Mouse (Mus musculus): ENCODE measurements around the gene Olfr484.
"Not testable (repeated sequence)": the region's sequence is repeated elsewhere in the genome, so short reads cannot be mapped to it uniquely, and the experiment has no call there.

Gene Olfr484

DNA sequence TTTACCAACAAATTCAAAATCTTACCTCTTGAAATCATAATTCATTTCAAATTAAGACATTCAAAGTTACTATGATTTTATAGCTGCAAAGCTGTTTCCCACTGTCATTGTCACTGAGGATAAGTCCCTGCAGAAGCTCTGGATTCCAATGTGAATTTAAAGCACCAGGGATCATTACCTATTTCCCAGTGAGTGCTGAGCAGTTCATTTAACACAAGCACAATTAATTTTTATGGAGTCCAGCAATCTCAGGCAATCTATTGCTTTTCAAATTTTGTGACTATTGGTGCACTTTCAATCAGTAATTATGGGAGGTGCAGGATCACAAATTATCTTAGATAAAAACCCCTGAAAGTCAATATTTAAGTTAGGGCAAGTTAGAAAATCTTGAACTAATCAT lies at the start of gene Olfr484:
Gene Olfr484 (minus strand): TSS at position 101 of the 400 bp plus-strand sequence.
- no peak for DNase-seq (ENCODE audit: low spot score in 2 of 2)

DNA sequence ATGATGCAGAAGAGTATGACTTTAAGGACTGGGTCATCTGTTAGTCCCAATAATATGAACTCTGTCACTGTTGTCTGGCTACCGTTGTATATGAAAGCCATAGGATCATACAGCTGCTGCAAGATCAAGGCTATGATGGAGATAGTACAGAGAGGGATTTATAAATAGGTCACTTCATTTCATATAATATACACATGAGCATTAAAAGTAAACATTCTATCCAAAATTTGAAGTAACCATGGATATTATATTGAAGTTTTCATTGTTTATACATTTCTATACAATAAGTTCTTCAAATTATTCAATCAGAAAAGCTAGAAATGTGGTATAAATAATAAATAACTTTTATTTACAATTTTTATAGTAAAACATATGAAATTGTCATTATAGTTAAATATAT lies 45.4 kb upstream of the Olfr484 start, which contains the start of gene Olfr486:
Gene Olfr486 (minus strand): TSS at position 101 of the 400 bp plus-strand sequence.
- not testable (repeated sequence) for DNase-seq (ENCODE audit: low spot score in 2 of 2)

DNA sequence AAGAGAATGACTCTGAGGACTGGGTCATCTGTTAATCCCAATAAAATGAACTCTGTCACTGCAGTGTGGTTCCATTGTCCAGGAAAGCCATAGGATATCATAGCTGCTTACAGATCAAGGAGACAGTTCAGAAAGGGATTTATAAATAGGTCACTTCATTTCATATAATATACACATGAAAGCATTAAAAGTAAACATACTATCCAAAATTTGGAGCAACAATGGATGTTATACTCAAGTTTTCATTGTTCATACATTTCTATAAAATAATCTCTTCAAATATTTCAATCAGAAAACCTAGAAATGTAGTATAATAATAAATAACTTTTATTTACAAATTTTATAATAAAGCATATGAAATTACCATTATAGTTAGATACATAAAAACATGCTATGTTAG lies 32.5 kb upstream of the Olfr484 start, which contains the start of gene Olfr485:
Gene Olfr485 (minus strand): TSS at position 101 of the 400 bp plus-strand sequence.
- DNase-seq (ENCODE audit: low spot score in 2 of 2), result no peak

DNA sequence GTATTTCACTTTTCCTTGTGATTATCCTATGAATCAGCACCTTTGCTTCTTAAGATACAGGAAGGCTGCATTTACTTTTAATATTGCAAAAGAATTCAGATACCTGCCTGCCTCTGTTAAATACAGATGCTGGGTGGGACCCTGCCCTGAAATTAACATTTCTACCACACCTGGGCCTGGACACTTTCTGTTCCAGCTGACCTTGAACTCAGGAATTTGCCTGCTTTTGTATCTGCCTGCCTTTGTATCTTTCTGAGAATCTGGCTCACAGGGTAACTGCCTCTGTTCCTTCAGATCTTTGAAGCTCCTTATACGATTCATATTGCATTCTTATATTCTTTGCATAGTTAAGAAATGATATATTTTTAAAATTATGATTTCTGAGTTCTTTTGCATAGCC lies 5.8 kb downstream of the Olfr484 start:
- DNase-seq (ENCODE audit: low spot score in 2 of 2), result no peak

DNA sequence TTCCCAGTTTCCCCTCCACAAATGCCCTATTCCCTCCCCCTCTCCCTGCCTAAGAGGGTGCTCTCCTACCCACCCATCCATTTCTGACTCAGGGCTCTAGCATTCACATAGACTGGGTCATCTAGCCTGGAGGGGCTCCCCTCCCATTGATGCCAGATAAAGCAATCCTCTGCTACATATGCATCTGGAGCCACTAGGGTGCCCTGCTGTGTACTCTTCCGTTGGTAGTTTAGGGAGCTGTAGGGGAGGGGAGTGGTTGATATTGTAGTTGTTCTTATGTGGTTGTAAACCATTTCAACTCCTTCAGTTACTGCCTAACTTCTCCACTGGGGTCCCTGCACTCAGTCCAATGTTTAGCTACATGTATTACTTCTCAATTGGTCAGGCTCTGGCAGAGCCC lies 6.6 kb downstream of the Olfr484 start:
- no peak for DNase-seq (ENCODE audit: low spot score in 2 of 2)

DNA sequence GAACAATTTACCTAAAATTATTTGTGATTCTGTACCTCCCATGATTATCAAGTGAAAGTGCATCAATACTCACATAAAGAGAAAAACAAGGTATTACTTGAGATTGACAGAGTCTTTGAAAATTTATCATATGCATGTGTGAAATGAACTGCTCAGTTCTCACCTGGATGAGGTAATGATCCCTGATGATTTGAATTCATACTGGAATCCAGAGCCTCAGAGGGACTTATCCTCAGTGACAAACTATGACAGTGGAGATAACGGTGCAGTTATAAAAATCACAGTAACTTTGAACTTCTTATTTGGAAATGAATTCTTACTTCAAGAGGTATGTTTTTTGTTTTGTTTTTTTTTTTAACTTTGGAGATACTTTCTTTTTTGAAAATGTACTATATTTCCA lies 26.7 kb downstream of the Olfr484 start, which contains the start of gene Olfr483:
Gene Olfr483 (plus strand): TSS at position 301 of the 400 bp plus-strand sequence.
- no peak for DNase-seq (ENCODE audit: low spot score in 2 of 2)

DNA sequence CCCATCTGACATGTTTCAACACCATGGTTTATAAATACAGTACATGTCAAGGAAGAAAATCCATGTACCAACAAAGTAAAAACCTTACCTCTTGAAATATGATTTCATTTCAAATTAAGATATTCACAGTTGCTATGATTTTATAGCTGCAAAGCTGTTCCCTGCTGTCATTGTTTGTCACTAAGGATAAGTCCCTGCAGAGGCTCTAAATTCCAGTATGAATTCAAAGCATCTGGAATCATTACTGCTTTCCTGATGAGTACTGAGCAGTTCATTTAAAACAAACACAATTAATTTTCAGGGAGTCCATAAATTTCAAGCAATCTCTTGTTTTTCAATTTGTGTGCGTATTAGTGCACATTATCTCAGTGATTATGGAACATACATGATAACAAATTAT lies 29.8 kb downstream of the Olfr484 start, which contains the start of gene Olfr482:
Gene Olfr482 (minus strand): TSS at position 101 of the 400 bp plus-strand sequence.
- no peak for DNase-seq (ENCODE audit: low spot score in 2 of 2)

DNA sequence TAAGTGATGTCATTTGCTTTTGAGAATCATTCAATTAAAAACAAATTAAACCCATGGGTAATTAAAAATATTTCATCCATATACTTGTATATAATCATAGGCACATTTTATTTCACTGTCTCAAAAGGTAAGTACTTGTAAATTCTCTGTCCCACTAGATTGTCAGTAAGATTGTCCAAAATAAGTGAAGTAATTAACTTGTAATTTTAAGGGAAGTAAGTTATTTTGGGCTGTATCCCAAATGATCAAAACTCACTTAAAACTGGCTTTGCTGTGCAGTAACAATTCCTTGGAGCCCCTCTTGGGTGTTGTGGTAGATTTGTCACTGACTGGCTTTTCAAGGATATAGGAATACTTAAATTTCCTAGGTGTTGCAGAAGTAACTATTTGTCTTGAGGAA lies 47.7 kb downstream of the Olfr484 start, which contains the start of gene Olfr481:
Gene Olfr481 (plus strand): TSS at position 301 of the 400 bp plus-strand sequence.
- DNase-seq (ENCODE audit: low spot score in 2 of 2), result no peak
